Mouse (Mus musculus) cortical plate, adult 2 months (tissue): ENCODE measurements around the gene Pkib.

ENCODE experiments used
- CTCF ChIP-seq: fragments of 200-500 bp; IDR thresholded peaks from 2 replicates; pipeline ENCODE4 v1.5.1; 2011; ENCODE audit warnings: mild to moderate bottlenecking, control low read depth, low read length; ENCODE audit not compliant: insufficient read depth; ENCODE audit errors: extremely low read depth
- POLR2A ChIP-seq: fragments of 200-500 bp; IDR thresholded peaks from 2 replicates; pipeline ENCODE4 v1.6.1; 2011; ENCODE audit warnings: mild to moderate bottlenecking, low read length, control low read depth; ENCODE audit not compliant: insufficient read depth; ENCODE audit errors: extremely low read depth

DNA sequence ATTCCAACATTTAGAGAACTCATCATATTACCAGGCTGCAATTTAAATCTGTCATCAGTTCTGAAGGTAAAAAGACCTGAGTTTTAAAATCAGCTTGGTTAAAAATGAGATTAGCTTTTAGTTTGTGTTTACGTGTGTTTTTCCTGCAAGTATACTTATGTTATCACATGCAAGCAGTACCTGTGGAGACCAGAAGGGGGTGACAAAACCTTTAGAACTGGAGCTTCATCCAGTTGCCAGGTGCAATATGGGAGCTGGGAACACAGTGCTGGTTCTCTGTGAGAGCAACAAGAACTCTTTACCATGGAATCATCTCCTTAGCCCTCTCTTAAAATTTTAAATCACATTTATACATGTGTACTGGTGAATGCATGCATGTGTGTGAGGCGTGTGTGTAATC lies 1.2 kb upstream of the Pkib start:
- TF ChIP-seq CTCF = no peak
- TF ChIP-seq POLR2A = no peak
